Mouse (Mus musculus) kidney, adult 18-20 months (tissue): ENCODE results near the gene Dpt.
"Not testable (repeated sequence)": the region's sequence is repeated elsewhere in the genome, so short reads cannot be mapped to it uniquely, and the experiment has no call there.

ENCODE experiments used
- DNase-seq: peaks from one replicate; pipeline ENCODE4 v3.0.0; 2021

Gene Dpt

DNA sequence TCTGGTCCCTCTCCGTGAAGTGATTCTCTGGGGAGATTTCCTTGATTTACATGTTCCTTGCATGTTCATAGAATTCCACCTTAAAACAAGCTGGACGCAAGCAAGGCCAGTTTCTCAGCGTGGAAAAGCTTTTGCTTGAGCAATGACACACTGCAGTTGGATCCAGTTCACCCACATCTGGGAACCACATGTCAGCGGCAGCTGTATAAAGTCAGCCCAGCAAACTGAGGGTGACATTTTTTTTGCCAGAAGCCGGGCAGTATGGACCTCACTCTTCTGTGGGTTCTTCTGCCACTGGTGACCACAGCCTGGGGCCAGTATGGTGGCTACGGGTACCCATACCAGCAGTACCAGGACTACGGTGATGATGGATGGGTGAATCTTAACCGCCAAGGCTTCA lies at the start of gene Dpt:
Gene Dpt (plus strand): TSS at position 174 of the 400 bp plus-strand sequence.
- DNase-seq: no peak

DNA sequence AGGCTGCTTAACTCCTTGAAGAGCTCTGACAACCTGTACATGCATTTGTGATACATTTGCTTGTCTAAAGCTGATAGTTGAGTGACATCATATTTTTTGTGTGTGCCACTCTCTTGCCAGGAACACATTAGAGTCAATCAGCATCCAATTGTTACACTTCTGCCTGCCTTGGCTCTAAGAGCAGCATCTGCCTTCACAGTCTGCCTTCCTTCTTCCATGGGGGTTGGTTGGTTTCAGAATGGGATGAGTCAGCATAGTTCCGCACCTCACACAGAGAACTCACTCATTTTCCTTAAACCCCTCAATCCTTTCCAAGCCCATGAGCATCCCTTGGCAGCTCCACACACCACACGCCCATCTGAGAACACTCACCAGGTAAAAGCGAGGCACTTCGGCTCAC lies 42.7 kb upstream of the Dpt start:
- DNase-seq: no peak

DNA sequence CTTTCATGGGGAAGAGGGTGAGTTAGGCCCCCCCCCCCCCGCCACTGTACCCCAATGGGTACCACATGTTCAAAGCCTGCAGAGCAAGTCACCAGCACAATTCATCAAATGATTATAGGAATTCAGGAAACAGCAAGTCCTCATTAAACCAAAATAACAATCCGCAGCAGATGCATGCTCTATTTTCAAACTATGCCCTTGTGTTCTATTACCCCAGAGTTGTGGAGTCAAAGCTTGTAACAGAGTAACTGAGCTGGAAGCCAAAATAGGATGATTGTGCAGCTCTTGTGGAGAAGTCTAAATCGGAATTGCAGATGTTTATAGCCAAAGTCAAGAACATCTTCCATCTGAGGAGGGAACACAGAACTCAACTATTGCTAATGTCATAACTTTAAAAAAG lies 40.8 kb upstream of the Dpt start:
- DNase-seq: no peak

DNA sequence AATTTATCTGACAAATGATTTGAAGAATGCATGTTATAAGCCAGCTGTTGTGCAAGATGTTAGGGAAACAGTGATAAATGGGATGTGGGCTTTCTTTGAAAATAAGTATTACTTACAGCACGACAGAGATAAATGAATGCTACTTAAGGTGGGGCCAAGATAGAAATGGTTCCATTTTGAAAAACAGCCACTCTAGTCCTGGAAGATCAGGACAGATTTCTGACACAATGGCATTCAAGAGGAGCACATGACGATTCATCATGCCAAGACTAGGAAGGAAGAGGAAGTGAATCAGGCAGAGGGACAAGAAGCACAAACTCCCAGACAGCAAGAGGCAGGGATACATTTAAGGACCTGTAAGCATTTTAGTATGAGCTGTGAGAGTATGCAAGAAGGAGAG lies 39.5 kb upstream of the Dpt start:
- DNase-seq: no peak

DNA sequence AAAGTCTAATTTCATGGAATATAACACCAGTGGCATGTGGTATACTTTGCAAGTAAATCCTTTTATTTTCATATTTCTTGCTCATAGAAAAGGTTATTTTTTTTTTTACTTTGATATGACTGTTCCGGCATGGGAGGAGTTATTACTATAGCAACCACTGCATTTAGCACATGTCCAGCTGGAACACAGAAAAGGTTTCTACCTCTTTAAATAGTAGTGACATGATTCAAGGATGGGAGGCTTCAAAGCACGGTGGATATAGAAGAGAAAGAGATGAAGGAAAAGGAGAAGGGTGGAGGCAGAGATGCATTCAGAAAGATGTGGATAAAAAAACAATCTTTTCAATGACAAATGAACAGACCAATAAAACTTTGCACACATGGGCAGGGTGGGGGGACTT lies 38.0 kb upstream of the Dpt start:
- DNase-seq: no peak

DNA sequence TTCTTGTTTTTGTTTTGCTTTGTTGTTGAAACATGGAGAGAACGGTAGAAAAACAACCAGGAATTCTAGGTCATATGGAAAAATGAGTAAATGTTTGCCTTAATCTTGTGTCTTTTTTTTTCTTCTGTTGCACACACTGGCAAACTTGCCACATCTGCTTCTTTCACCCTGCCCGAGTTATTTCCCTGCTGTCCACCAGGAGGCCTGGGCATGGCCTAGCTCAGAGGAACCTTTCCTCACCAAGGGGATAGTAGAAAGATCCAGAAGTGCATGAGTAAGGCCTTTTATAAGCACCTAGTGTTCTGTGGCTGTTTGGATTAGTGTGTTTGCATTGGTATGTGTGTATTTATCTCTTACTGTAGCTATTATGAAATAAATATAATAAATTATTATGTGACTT lies 34.2 kb upstream of the Dpt start:
- peak; percentile 26 for DNase-seq

DNA sequence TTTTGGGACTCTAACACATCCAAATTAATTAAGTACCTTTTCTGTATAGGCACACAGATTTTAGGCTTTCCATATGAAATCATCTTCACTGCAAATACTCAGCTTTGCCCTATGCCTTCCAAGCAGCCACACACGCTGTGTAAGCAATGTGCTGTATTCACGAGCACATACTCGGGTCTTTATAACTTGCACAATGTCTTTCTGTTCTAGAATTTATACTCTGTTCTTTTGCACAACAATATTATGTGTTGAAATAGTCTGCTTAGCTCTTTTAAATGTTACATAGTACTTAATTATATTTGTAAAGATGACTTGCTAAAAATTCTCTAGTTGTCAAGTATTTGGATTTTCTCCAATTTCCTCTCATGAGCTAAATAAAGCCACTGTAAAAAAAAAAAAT lies 29.8 kb upstream of the Dpt start:
- no peak for DNase-seq

DNA sequence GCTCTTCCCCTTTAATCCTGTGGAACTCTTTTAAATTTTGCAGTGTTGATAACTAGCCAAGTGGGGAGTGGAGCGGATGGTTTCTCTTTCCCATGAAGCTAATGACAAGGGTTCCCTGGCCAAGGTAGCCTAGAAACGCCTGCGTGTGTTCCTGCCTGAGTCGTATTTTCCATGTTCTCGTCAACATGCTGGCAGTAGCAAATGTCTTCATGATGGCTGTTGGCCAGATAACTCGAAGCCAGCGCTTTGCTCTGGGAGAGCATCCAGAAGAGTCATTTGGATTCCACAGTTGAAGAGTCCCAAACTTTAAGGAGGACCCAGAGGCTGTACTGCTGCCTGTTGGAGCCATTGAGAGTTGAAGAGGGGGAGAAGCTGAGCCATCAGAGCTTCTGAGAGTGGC lies 25.8 kb upstream of the Dpt start:
- DNase-seq: peak; percentile 34

DNA sequence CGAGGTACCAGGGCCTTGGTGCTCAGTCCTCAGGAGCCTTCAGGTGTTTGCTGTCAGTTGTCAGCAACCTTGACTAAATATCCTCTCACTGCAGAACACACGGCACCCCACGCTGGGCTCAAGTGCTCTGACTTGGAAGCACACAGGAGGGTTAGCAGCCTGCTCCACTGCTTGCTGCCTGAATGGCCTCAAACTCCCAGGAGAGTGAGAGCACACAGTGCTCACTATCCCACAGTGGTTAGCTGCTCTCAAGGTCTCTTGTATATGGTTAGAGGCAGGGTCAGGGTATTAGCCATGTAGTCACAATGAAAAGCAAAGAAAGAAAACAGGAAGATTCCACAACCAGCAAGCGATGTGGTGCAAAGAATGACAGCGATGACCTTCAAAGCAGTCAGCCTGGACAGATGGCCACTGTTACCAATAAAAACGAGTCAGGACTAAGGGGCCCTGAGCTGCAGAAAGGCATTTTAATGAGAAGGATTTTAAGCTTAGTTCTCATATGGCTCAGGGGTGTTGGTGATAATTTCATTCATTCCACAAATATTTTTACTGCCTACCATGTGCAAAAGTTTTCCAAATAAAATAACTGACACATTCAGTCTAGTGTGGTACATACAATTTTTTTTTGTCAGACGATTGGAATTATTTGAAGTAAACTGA lies 15.5 kb upstream of the Dpt start:
- DNase-seq: no peak

DNA sequence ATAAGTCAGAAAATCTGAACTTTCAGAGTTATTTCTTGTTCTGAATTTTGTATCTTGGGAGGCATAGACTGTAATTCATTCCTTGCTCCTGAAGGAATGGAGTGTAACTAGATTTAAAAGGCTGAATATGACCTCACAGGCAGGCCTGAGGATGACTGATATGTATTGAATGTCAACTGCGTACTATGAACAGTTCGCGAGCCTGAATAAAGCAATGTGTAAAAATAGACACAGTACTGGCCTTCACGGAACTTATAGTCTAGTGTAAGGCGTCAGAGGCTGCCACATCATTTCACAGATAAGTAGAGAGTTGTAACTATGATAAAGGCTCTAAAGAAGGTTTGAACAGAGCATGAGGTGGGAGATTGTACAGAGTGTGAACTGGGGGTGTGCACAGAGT lies 10.3 kb upstream of the Dpt start:
- DNase-seq: no peak

DNA sequence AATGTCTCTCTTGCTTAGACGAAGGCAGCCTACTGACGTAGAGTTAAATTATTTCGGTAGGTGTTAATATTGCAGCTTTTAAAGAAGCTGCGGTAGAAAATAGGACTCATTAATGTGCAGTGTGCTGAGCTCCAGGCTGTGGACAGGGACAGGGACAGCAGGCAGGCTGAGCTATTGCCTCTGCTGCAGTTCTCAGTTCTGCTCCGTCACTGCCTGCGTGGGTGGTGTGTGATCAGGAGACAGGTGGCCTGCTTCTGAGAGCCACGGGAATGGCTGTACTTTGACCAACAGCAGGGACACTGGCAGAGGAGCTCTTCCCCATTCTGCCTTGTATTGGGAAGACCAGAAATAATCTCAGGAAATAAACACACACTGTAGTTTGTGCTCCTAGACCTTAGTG lies 8.7 kb upstream of the Dpt start:
- no peak for DNase-seq

DNA sequence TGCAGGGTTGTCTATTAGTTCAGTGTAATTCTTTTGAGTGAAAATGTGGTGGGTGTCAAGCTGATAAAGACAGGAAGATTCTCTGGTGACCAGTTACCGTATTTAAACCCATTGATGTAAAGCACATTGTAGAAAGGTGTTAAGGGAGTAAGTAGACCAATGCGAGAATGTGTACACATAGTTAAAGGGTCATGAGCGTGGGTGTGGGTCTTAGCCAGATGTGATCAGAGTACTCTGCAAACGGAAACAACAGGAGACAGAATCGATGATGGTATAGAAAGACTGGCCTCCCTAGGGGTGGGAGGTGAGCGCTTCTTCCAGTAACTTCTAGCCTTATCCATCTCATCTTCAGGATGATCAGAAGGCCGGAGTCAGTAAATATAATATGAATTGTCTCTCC lies 8.2 kb upstream of the Dpt start:
- no peak for DNase-seq

DNA sequence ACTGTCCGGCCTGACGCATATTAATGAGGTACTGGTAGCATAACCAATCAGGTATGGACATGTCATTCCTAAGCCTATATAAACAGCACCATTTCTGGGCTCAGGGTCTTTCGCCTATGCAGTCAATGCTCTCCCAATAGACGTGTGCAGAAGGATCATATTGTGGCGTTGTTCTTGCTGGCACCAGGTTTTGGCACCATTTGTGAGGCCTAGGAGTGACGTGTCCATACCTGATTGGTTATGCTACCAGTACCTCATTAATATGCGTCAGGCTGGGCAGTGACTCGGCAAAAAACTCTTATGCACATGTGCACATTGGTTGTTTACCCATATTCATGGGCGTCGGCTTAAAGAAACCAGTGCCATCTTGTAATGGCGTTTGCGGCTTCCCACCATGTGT lies 6.1 kb upstream of the Dpt start:
- DNase-seq: not testable (repeated sequence)

DNA sequence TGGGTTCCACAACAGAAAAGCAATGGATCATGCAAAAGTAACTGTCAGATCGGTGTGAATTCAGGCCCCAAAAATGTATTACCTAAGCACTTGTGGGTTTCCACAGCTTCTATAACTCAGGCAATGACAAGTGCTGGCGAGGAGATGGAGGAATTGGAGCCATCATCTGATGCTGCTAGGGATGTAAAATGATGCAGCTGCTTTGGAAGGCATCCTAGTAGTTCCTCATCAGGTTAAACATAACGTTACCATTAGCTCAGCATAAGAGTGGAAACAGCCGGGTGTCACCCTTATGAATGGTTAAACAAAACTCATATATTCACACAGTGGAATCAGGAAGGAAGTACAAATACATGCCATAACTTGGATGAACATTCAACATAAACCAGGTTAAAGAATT lies 3.4 kb upstream of the Dpt start:
- DNase-seq: no peak

DNA sequence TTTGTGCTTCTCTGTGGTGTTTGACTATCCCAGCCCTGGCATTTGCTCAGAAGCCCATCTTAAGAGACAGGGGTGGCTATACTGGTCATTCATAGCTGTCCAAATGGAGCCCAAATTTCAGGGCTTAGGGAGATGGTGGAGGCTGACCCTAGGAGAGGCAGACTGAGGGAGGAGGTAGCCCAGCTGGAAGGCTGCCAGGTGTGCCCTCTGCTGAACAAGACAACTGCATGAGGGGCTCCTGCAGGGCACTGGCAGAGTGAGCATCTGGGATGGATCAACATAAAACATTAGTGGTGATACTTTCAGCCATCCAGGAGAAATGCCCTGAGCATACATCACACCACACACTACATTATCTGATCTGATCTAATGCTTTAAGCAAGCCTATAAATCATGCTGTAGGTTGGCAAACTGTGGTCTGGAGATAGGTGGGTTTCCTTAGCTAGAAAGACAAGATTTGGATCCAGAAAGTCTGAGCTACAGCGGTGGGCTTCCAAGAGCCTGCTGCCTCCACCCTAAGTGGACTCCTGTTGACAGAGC lies 1.4 kb downstream of the Dpt start:
- no peak for DNase-seq

DNA sequence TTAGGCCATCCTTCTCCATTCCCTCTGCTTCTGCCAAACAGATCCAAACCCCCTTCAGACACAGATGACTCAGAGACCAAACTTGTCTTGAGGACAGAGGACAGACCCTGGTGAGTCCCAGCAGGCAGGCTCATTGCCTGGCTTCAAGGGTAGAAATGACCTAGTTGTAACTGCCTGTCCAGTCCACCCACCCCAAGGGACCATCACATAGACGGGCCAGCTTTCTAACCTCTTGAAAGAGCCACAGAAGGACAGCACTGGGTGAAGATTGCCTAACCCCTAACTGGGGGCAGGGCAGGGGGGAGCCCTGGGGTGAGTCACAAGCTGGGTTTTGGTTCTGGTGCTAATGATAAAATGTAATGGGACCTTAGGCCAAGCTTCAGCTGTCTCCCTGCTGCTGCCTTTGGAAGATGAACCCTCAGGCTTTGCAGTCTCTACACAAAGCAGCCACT lies 2.1 kb downstream of the Dpt start:
- DNase-seq: peak; percentile 20

DNA sequence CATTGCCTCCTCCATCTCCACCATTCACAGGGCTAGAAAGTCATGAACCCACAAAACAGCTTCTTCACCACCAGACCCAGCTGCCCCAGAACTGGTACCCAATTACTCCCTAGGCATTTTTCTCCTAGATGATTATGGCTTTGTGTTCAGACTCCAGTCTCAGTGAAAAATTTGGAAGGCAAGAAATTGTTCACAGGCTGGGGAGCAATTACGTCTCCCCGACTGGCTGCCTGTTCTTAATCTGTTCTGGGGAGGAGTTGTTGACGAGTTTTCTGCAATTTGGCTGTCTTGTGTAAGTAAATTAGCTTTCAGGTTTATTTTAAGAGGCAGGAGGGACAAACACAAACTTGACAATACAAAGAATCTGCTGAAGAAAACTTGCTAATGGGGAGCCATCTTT lies 2.7 kb downstream of the Dpt start:
- DNase-seq: no peak

DNA sequence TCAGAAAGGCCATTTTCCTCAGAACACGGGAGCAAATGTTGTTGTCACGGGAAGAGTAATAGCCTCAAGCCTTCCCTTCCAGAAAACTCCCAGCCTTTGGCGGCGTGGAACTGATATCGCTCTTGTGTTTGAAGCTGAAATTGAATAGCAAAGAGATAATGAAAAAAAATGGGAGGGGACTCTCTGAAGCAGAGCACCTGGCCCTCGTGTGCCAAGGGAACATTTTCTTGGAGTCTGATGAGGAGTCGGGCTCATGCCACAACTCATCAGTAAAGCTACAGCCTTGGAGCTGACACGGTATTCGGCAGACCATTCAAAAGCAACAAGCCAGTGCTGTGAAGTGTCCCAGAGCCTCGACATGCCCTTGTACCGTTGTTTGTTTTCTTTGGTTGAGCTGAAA lies 7.8 kb downstream of the Dpt start:
- DNase-seq: no peak

DNA sequence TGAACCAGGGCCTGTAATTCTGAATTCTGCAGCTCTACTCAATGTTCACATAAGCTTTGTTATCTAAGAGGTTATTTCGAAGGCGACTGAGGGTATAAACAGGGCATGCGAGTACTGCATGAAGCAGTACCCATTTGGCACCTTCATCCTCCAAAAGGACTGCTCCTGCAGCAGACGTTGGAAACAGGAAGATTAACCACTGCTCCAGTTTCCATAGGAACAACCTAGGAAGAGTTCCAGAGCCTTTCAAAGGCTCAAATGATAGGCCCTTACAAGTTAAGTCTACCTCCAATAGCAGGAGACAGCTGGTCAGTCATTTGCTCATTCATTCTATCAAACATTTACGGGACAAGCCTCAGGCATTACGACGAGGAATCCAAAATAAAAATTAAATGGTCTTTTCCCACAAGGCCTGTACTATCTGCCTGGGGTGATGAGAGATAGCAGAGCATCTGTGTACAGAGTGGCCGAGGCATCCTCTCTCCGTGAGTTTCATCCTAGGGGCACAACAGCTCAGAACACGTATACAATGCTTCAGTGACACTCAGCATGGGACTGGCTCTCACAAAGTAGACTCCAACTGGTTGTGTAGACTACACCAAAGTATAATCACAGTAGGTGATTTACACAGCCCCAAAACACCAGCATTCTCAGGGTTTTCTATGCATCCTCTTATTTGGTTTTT lies 8.4 kb downstream of the Dpt start:
- DNase-seq: no peak

DNA sequence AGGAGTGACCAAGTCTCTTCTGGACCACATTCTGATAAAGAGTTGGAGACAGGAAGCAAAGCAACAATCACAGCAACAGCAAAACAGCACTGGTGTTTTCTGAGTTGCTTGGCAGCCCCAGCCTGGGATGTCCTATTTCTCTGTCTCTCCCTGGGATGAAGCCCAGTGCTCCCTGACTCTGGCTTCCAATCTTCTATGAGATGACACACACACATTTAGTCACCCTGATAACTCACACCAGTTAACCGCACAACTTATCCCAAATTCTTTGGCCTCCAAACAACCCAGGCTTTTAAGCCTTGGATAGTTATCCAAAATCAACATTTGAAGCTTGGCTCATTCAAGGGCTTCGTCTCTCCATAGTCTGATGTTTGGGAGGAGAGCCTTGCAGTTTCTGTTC lies 12.9 kb downstream of the Dpt start:
- no peak for DNase-seq

DNA sequence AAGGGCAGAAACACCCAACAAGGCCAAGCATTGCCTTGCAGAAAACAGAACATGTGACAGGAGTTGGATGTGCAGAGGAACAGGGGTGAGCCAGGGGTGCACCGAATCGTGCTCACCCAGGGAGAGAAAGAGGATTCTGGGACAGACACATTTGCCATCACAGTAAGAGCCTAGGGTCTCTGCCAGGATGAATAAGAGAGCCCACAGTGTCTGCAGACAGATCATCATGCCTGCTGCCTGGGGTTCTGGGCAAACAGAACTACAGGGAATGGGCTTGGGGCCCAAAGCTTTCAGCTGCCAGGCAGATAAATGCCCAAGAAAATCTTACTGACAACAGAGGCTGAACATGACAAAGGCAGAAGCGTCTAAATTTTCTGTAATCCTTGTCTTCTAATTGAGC lies 14.9 kb downstream of the Dpt start:
- no peak for DNase-seq

DNA sequence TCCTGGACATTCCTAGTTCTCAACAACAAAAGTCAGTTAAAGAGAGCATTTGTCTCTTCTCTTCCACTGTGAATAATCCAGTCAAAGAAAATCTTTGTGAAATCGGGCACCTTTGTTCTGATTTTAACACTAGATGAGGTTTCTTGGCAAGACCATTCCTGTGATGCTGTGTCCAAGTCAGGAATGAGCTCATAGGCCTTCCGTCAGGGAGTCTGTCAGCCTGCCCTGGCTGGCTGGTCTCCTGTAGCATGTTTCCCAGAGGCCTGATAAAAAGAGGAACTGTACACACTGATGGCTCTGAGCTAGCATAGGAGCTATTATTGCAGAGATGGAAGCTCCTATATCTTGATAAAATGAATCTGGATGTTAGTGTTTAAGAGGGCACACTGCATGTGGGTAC lies 17.8 kb downstream of the Dpt start:
- DNase-seq: no peak

DNA sequence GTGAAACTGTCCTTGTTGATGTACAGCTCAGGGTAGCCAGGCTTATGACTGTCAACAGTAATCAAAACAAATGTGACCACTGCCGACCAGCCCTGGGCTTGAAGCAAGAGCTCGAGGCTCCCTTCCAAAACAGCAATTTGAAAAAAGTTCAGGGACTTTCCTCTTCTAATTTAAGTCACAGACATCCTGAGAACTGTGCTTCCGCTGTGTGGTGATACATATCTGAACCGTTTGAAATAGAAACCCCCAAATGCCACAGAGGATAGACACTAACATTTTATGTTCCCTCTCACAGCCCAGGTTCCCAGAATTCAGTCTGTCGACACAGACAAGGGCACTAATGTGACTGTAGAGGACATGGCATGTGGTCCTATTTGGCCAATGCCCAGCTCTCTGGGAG lies 18.9 kb downstream of the Dpt start:
- DNase-seq: no peak

DNA sequence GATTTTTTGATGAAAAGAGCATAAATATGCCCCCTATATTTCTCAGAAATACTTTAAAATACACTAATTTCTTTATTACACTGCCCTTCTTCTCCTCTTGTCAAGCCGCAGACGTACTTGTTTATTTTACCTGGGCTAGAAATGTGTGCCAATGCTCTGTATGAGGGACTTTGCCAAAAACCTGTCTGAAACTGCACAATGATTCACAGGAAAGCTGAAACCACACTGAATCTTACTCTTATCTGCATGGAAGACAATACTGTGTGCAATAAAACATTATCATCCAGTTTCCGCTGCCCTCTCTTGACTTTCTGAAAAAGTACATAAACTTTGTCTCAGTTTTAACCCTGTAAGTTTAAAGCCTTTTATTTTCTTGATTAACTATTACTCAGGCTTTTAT lies 20.9 kb downstream of the Dpt start:
- DNase-seq: no peak

DNA sequence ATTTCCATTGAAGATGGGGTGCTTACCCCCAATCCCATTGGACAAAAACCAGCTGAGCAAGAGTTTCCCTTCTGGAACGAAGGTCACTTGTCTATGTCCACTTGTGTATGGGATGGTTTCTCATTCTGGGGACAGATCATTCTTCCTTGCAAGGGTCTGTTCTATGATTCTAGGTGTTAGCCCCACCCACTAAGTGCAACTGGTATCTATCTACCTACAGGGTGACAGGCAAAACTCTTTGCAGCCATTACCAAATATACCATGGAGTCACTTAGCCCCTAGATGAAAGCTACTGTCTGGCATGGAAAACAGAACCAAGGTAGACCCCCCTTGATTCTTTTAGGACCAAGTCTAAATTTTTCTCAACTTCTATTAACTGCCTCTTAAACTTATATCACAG lies 24.9 kb downstream of the Dpt start:
- no peak for DNase-seq
